Mouse (Mus musculus): Measurements from ENCODE around the gene Abhd8.
A peak's percentile ranks its signal among the peaks of the same experiment; 100 is the strongest.

The Abhd8 gene

GRCm38 (mm10) chr8:71477196-71477845, 13.9 kb upstream of the Abhd8 start:
- no peak for DNase-seq (ENCODE audit: low spot score)

- DNase-seq (ENCODE audit: low spot score) = peak; percentile 66
These were observed 12.9 kb upstream of the Abhd8 start for GRCm38 (mm10) chr8:71476099-71476940.

GRCm38 (mm10) chr8:71475702-71476075, 12.2 kb upstream of the Abhd8 start:
- DNase-seq (ENCODE audit: low spot score) = no peak

- no peak for DNase-seq (ENCODE audit: low spot score)
These were observed 11.6 kb upstream of the Abhd8 start for GRCm38 (mm10) chr8:71474785-71475701.

GRCm38 (mm10) chr8:71474344-71474743, 10.9 kb upstream of the Abhd8 start:
- peak; percentile 3 for DNase-seq (ENCODE audit: low spot score)

GRCm38 (mm10) chr8:71472601-71473386, 9.3 kb upstream of the Abhd8 start:
- DNase-seq (ENCODE audit: low spot score) = no peak

GRCm38 (mm10) chr8:71471861-71472260, 8.4 kb upstream of the Abhd8 start:
- no peak for DNase-seq (ENCODE audit: low spot score)

- DNase-seq (ENCODE audit: low spot score) = no peak
These were observed 7.4 kb upstream of the Abhd8 start for GRCm38 (mm10) chr8:71470913-71471255.

GRCm38 (mm10) chr8:71470146-71470912, 6.9 kb upstream of the Abhd8 start:
- no peak for DNase-seq (ENCODE audit: low spot score)

GRCm38 (mm10) chr8:71469411-71469810, 6.0 kb upstream of the Abhd8 start:
- peak; percentile 16 for DNase-seq (ENCODE audit: low spot score)

GRCm38 (mm10) chr8:71468916-71469315, 5.5 kb upstream of the Abhd8 start, which contains the start of gene Dda1:
Gene Dda1, plus strand, starts transcription at chr8:71469199.
- peak; percentile 97 for DNase-seq (ENCODE audit: low spot score)

GRCm38 (mm10) chr8:71468001-71468400, 4.5 kb upstream of the Abhd8 start:
- DNase-seq (ENCODE audit: low spot score) = no peak

GRCm38 (mm10) chr8:71467201-71467600, 3.7 kb upstream of the Abhd8 start:
- DNase-seq (ENCODE audit: low spot score) = no peak

GRCm38 (mm10) chr8:71466198-71466597, 2.7 kb upstream of the Abhd8 start:
- DNase-seq (ENCODE audit: low spot score) = peak; percentile 9

GRCm38 (mm10) chr8:71465733-71466132, 2.3 kb upstream of the Abhd8 start:
- no peak for DNase-seq (ENCODE audit: low spot score)

- peak; percentile 99 for DNase-seq (ENCODE audit: low spot score)
These were observed 1.4 kb upstream of the Abhd8 start, which contains the start of gene Mrpl34 for GRCm38 (mm10) chr8:71464513-71465500. Gene Mrpl34, plus strand, starts transcription at chr8:71464959.

GRCm38 (mm10) chr8:71462786-71463185, 669 bp downstream of the Abhd8 start:
- DNase-seq (ENCODE audit: low spot score) = peak; percentile 11

- no peak for DNase-seq (ENCODE audit: low spot score)
These were observed 1.3 kb downstream of the Abhd8 start for GRCm38 (mm10) chr8:71462191-71462590.

GRCm38 (mm10) chr8:71461152-71461840, 2.2 kb downstream of the Abhd8 start:
- peak; percentile 3 for DNase-seq (ENCODE audit: low spot score)
